Mouse (Mus musculus): ENCODE results near the gene Nek8. TPM values are rescaled to one million over a fixed set of nuclear protein-coding genes. Genes with fewer than 3 reads are reported as not detected.

The Nek8 gene
- total and polyA plus RNA-seq, 3 experiments, result 7.1 to 8.3 (median 7.4) TPM

GRCm38 (mm10) chr11:78202372-78202771 is 25.9 kb upstream of the Nek8 start:
- H3K9ac ChIP-seq (ENCODE audit: insufficient read depth, low read depth), result no peak overlapping the region
- H3K79me2 ChIP-seq (replicated peaks; ENCODE audit: control insufficient read depth, extremely low read depth, insufficient read depth, poor library complexity, severe bottlenecking), result no peaks in the 10 kb centered on the region
- TF ChIP-seq ZMIZ1 (IDR thresholded peaks at IDR 0.05; ENCODE audit: low read depth, low read length) (no peak), MAZ (IDR thresholded peaks at IDR 0.05; ENCODE audit: low read depth, low read length) (no peak), KAT2A (IDR thresholded peaks at IDR 0.05; ENCODE audit: insufficient replicate concordance, low read length) (no peak), CHD1 (IDR thresholded peaks at IDR 0.05; ENCODE audit: low read depth, low read length) (no peak), E2F4 (IDR thresholded peaks at IDR 0.05; ENCODE audit: insufficient replicate concordance, low read depth, low read length) (no peak), SIN3A (IDR thresholded peaks at IDR 0.05; ENCODE audit: low read length) (no peak), NELFE (IDR thresholded peaks at IDR 0.05; ENCODE audit: low read depth, low read length) (no peak), JUND (conservative IDR thresholded peaks at IDR 0.05; ENCODE audit: low read depth, low read length) (no peak), ZNF384 (IDR thresholded peaks at IDR 0.05; ENCODE audit: low read depth, low read length) (no peak), GABPA (IDR thresholded peaks at IDR 0.05; ENCODE audit: insufficient replicate concordance, low read depth, low read length) (no peak), RCOR1 (conservative IDR thresholded peaks at IDR 0.05; ENCODE audit: low read depth, low read length) (no peak), CHD2 (IDR thresholded peaks at IDR 0.05; ENCODE audit: low read length) (no peak), POLR2AphosphoS2 (IDR thresholded peaks at IDR 0.05; ENCODE audit: low read depth, low read length) (no peak; the same call in 1 of the 2 replicates), ZC3H11A (IDR thresholded peaks at IDR 0.05; ENCODE audit: low read depth, low read length) (no peak), RAD21 (IDR thresholded peaks at IDR 0.05; ENCODE audit: low read depth, low read length) (no peak), ETS1 (conservative IDR thresholded peaks at IDR 0.05; ENCODE audit: low read depth, low read length) (no peak), JUN (IDR thresholded peaks at IDR 0.05; ENCODE audit: insufficient read depth, low read depth, low read length) (no peak), IRF4 (IDR thresholded peaks at IDR 0.05; ENCODE audit: low read depth, low read length) (no peak)
- no peaks in the 10 kb centered on the region for H3K27me3 ChIP-seq (replicated peaks)
- DNase-seq (ENCODE audit: extremely low read depth), result no peak
- no peak overlapping the region for H3K27ac ChIP-seq (ENCODE audit: insufficient read depth, low read depth)
- in situ Hi-C loops (cut with MboI; ENCODE audit: low pct_ligation_motif_present, low pct_unique_long_range_greater_than_20kb, low sequenced_read_pairs) (no loop called here), dilution Hi-C loops (cut with MboI; ENCODE audit: extremely low pct_ligation_motif_present, extremely low pct_unique_long_range_greater_than_20kb, low sequenced_read_pairs) (no loop called here)
- peaks cover 40 to 55% of the 10 kb centered on the region in 2 experiments for H3K36me3 ChIP-seq (replicated peaks in 1 of 2; ENCODE audit: control insufficient read depth in 1 of 2, insufficient read depth in 1 of 2, low read length in 1 of 2)
- peaks cover 5 to 16% of the 10 kb centered on the region in 2 experiments; a peak in 3 of 4 replicates for H3K4me1 ChIP-seq (ENCODE audit: control insufficient read depth in 1 of 2, insufficient read depth in 2 of 2)
- H3K9me3 ChIP-seq (replicated peaks; ENCODE audit: low read length), result no peaks in the 10 kb centered on the region
- no peak overlapping the region for H3K4me2 ChIP-seq (ENCODE audit: insufficient read depth, low read depth, poor library complexity, severe bottlenecking)
- no peak overlapping the region for H3K4me3 ChIP-seq (replicated peaks in 1 of 3; ENCODE audit: low read depth in 2 of 3, low read length in 2 of 3, poor library complexity in 1 of 3)

GRCm38 (mm10) chr11:78195101-78195863 is 18.8 kb upstream of the Nek8 start:
- H3K79me2 ChIP-seq (replicated peaks; ENCODE audit: control insufficient read depth, extremely low read depth, insufficient read depth, poor library complexity, severe bottlenecking), result no peaks in the 10 kb centered on the region
- H3K27me3 ChIP-seq (replicated peaks), result peaks cover 19% of the 10 kb centered on the region
- H3K4me3 ChIP-seq (replicated peaks in 1 of 3; ENCODE audit: low read depth in 2 of 3, low read length in 2 of 3, poor library complexity in 1 of 3), result no peak overlapping the region
- in situ Hi-C loops (cut with MboI; ENCODE audit: low pct_ligation_motif_present, low pct_unique_long_range_greater_than_20kb, low sequenced_read_pairs), result no loop called here
- peaks cover 14% of the 10 kb centered on the region for H3K9me3 ChIP-seq (replicated peaks; ENCODE audit: low read length)
- H3K4me2 ChIP-seq (ENCODE audit: insufficient read depth, low read depth, poor library complexity, severe bottlenecking), result no peak overlapping the region
- 0 out of 4 replicates have a peak, but pooled peaks cover 0 to 2% of the 10 kb centered on the region in 2 experiments for H3K4me1 ChIP-seq (ENCODE audit: control insufficient read depth in 1 of 2, insufficient read depth in 2 of 2)
- DNase-seq (ENCODE audit: extremely low read depth), result no peak
- no peak overlapping the region for H3K27ac ChIP-seq (ENCODE audit: insufficient read depth, low read depth)
- dilution Hi-C loops (cut with MboI; ENCODE audit: extremely low pct_ligation_motif_present, extremely low pct_unique_long_range_greater_than_20kb, low sequenced_read_pairs), result no loop called here
- H3K36me3 ChIP-seq (replicated peaks in 1 of 2; ENCODE audit: control insufficient read depth in 1 of 2, insufficient read depth in 1 of 2, low read length in 1 of 2), result no peaks in the 10 kb centered on the region
- no peak overlapping the region for H3K9ac ChIP-seq (ENCODE audit: insufficient read depth, low read depth)
- TF ChIP-seq MAFK (IDR thresholded peaks at IDR 0.05; ENCODE audit: insufficient replicate concordance, low read length) (no peak), CHD1 (IDR thresholded peaks at IDR 0.05; ENCODE audit: low read depth, low read length) (no peak), RAD21 (IDR thresholded peaks at IDR 0.05; ENCODE audit: low read depth, low read length) (no peak), MYC (IDR thresholded peaks at IDR 0.05; ENCODE audit: low read depth, low read length) (no peak), ELF1 (IDR thresholded peaks at IDR 0.05; ENCODE audit: low read depth, low read length) (no peak), ZKSCAN1 (IDR thresholded peaks at IDR 0.05; ENCODE audit: borderline replicate concordance, low read depth, low read length) (no peak), ZNF384 (IDR thresholded peaks at IDR 0.05; ENCODE audit: low read depth, low read length) (no peak), USF2 (conservative IDR thresholded peaks at IDR 0.05; ENCODE audit: low read depth, low read length) (no peak), MAZ (IDR thresholded peaks at IDR 0.05; ENCODE audit: low read depth, low read length) (no peak), POLR2A (IDR thresholded peaks at IDR 0.05; ENCODE audit: low read depth, low read length) (no peak), NRF1 (IDR thresholded peaks at IDR 0.05; ENCODE audit: low read depth, low read length) (no peak), USF1 (IDR thresholded peaks at IDR 0.05; ENCODE audit: low read depth, low read length) (no peak), MAX (IDR thresholded peaks at IDR 0.05; ENCODE audit: low read length) (no peak), JUND (conservative IDR thresholded peaks at IDR 0.05; ENCODE audit: low read depth, low read length) (no peak), CTCF (conservative IDR thresholded peaks at IDR 0.05 in 1 of 2, IDR thresholded peaks at IDR 0.05 in 1 of 2; ENCODE audit: low read depth in 2 of 2, low read length in 2 of 2) (no peak), MXI1 (IDR thresholded peaks at IDR 0.05; ENCODE audit: low read depth, low read length) (no peak), KAT2A (IDR thresholded peaks at IDR 0.05; ENCODE audit: insufficient replicate concordance, low read length) (no peak), HCFC1 (IDR thresholded peaks at IDR 0.05; ENCODE audit: low read depth, low read length) (no peak), SIN3A (IDR thresholded peaks at IDR 0.05; ENCODE audit: low read length) (no peak)

All from CH12.LX (cell line).